Mouse (Mus musculus) forebrain, postnatal 0 days (tissue): ENCODE results near the gene Oaz2. TPM values are rescaled to one million over a fixed set of nuclear protein-coding genes. Genes with fewer than 3 reads are reported as not detected.
A peak's percentile ranks its signal among the peaks of the same experiment; 100 is the strongest.
"Not testable (repeated sequence)": the region's sequence is repeated elsewhere in the genome, so short reads cannot be mapped to it uniquely, and the experiment has no call there.

Source experiments
- ATAC-seq: fragments of 200-750 bp; cut with Nextera tagmentation; 2 replicates; pipeline ENCODE4 v1.8.0; 2017; ENCODE audit warnings: mild to moderate bottlenecking, moderate library complexity
- DNase-seq: peaks from one replicate; pipeline ENCODE4 v3.0.0-alpha.2; 2015
- H3K27ac ChIP-seq: fragments of 300-500 bp; sonication (generic); 2 replicates; pipeline ENCODE4 v1.5.1; 2014; ENCODE audit warnings: low read depth, mild to moderate bottlenecking, antibody characterized with exemption, low read length, moderate library complexity, mixed read lengths
- H3K27me3 ChIP-seq: fragments of 300-500 bp; sonication (generic); 2 replicates; pipeline ENCODE4 v1.6.1; 2014; ENCODE audit warnings: mild to moderate bottlenecking, low read length, mixed read lengths; ENCODE audit not compliant: insufficient read depth
- H3K36me3 ChIP-seq: fragments of 300-500 bp; sonication (generic); 2 replicates; pipeline ENCODE4 v1.6.1; 2014; ENCODE audit warnings: mild to moderate bottlenecking, moderate library complexity; ENCODE audit not compliant: insufficient read depth
- H3K4me1 ChIP-seq: fragments of 300-500 bp; sonication (generic); 2 replicates; pipeline ENCODE4 v1.6.1; 2014; ENCODE audit warnings: antibody characterized with exemption; ENCODE audit not compliant: insufficient read depth
- H3K4me2 ChIP-seq: fragments of 300-500 bp; sonication (generic); 2 replicates; pipeline ENCODE4 v1.6.1; 2014; ENCODE audit warnings: low read depth, mild to moderate bottlenecking, moderate library complexity
- H3K4me3 ChIP-seq: fragments of 300-500 bp; sonication (generic); 2 replicates; pipeline ENCODE4 v1.5.1; 2014; ENCODE audit warnings: low read depth, low read length, mixed read lengths
- H3K9ac ChIP-seq: fragments of 300-500 bp; sonication (generic); 2 replicates; pipeline ENCODE4 v1.6.1; 2014; ENCODE audit warnings: mild to moderate bottlenecking
- H3K9me3 ChIP-seq: fragments of 300-500 bp; sonication (generic); 2 replicates; pipeline ENCODE4 v1.6.1; 2016; ENCODE audit warnings: low read length
- CTCF ChIP-seq: sonication (generic); IDR thresholded peaks from 2 replicates; pipeline ENCODE4 v1.5.1; 2016; ENCODE audit warnings: antibody characterized with exemption, control low read depth, low read depth
- WGBS: fragments of 180-500 bp; shearing (Covaris S2); extraction: QIAGEN DNeasy Blood & Tissue Kit; methylation state at CpG from one replicate; pipeline ENCODE4 v1.1.7; 2014; 5-methylcytosine and 5-hydroxymethylcytosine counted together
- polyA plus RNA-seq: library from polyadenylated mRNA; unstranded; fragments of >200 nt; fragmentation: Nextera tagmentation; extraction: Ambion mirVana; gene quantifications from 2 replicates; pipeline ENCODE4 v1.2.1, GENCODE M21; 2015
- total RNA-seq: library from RNA; depleted of rRNA; stranded (reverse); fragments of >200 nt; gene quantifications from 2 replicates; pipeline ENCODE4 v1.2.3, GENCODE M21; 2014

Oaz2 gene
- total and polyA plus RNA-seq, 2 experiments from 2014 or later: 301 to 374 TPM

DNA sequence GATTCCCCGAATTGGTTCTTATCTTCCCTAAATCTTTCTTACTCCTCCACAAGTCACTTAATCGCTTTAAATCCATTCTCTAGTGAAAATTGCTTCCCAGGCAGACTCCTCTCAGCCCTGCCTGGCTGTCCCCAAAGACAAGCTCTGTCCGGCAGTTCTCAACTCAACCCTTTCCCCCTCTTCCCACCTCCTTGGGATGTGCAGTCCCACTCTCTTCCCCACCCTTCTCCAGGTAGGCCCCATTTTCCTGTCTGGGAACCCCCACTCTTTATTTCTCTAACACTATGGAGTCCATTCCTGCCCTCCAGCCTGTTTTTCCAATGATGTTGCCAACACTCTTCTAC is 9.3 kb downstream of the Oaz2 start:
- 7% methylated on average over 3 of the region's 3 CpGs for WGBS
- no peaks in the 10 kb centered on the region for H3K36me3 ChIP-seq
- peak overlapping the region; percentile 75; the same call in 1 of the 2 replicates for H3K27ac ChIP-seq
- H3K27me3 ChIP-seq: no peaks in the 10 kb centered on the region
- peak overlapping the region; percentile 67 for H3K4me3 ChIP-seq
- H3K9ac ChIP-seq: peak overlapping the region; percentile 80
- ATAC-seq (no peak), DNase-seq (no peak)
- H3K9me3 ChIP-seq: no peaks in the 10 kb centered on the region
- peak overlapping the region; percentile 88 for H3K4me2 ChIP-seq
- H3K4me1 ChIP-seq: peaks cover 31% of the 10 kb centered on the region
- TF ChIP-seq CTCF: no peak

DNA sequence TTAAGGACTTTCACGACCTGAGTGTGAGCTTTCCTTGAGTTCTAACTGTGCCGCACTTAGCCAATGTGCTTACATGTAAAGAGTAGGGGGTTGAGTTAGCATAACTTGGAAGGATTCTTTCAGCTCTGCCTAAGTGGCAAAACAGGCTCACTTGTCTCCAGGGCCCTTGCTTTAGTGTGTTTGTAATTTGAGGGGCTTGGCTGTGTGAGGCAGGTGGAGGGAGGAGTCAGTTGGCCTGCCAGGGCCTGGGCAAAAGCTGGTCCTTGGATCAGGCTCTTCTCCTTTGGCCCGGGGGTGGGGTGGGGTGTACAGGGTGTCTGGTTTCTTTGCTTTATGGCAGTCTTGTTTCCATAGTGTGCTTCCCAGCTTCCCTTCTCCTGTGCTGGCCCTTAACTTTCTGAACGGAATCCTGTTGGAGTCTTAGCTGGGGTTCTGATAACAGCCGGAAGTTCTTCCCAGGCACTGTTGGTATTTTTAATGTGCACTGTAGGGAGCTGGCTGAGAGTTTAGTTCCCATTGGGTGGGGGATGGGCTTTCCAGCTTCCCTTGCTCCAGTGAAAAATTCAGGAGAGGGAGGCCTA is 11.5 kb downstream of the Oaz2 start:
- ATAC-seq (no peak), DNase-seq (no peak)
- no peak for TF ChIP-seq CTCF
- Histone ChIP-seq H3K4me2 (peak overlapping the region; percentile 88), H3K27me3 (no peaks in the 10 kb centered on the region), H3K9me3 (no peaks in the 10 kb centered on the region), H3K9ac (0 out of 2 replicates have a peak overlapping the region, but pooled peaks have one; percentile 7), H3K36me3 (no peaks in the 10 kb centered on the region), H3K4me3 (peak overlapping the region; percentile 14), H3K4me1 (peaks cover 35% of the 10 kb centered on the region), H3K27ac (peak overlapping the region; percentile 41; the same call in 1 of the 2 replicates)
- 18% methylated on average over 5 of the region's 5 CpGs for WGBS

DNA sequence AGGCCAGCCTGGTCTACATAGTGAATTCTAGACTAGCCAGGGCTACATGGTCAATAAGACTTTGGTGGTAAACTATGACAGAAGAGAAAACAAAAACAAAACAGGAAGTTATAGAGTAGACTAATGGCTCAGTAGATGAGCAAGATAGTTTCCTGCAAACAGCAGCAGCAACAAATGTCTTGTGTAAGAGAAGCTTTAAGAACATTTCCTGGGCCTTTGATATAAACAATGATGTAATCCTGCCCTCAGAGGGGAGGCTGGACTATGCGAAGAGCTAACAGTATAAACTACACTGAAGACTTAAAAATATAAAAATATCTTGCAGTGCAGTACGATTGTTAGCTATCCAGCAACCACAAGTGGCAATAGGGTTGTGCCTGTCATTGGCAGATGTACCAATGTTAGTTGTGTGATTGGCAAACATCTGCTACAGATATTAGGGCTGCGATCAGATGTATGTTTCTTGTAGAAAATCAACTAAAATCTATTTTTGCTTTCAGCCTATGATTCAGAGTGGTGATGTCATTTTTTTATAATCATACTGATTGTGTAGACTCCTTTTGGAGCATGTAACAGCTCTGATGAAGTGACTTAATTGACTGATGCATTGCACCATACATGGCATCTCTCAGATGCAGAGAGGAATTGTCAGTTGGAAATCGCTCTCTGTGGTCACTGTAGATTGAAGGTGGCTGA is 13.3 kb downstream of the Oaz2 start:
- Histone ChIP-seq H3K4me1 (peaks cover 32% of the 10 kb centered on the region), H3K9ac (no peak overlapping the region; the same call in 1 of the 2 replicates), H3K27ac (no peak overlapping the region), H3K4me2 (no peak overlapping the region), H3K36me3 (no peaks in the 10 kb centered on the region), H3K9me3 (no peaks in the 10 kb centered on the region), H3K4me3 (no peak overlapping the region), H3K27me3 (no peaks in the 10 kb centered on the region)
- no peak for DNase-seq
- no peak for TF ChIP-seq CTCF
- ATAC-seq: no peak
- 84% methylated on average over 4 of the region's 4 CpGs for WGBS

DNA sequence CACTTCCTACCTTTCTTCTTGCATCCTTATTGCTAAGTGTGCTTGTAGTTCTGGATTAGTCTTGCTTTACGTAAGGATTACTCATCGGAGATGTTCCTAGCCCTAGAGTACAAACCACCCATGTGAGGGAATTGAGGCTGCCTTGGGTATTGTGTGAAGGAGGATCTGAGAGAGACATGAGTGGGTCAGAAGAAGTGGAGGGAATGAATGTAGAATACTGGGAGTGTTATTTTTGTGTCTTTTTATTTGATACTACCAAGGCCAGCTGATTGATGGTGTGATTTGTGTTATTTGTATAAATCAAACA is 13.8 kb downstream of the Oaz2 start:
- WGBS: 87% methylated on average over 2 of the region's 2 CpGs
- peaks cover 32% of the 10 kb centered on the region for H3K4me1 ChIP-seq
- no peak for DNase-seq

DNA sequence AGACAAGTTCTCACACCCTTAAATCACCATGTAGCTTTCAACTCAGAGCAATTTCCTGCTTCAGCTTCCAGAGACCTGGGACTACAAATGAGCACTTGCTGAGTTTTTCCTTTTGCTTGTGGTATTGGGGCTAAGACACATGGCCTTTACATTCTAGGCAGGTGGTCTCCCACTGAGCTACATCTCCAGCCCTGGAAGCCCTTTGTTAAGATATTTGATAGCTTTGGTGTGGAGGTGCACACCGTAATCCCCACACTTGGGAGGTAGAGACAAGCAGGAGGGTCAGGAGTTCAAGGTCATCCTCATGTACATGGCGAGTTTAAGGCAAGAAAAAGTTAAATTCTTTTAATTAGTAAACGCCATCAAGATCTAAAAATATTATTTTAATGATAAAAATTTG is 14.4 kb downstream of the Oaz2 start:
- Histone ChIP-seq H3K36me3 (peaks cover 2% of the 10 kb centered on the region; the same call in 1 of the 2 replicates), H3K9me3 (no peaks in the 10 kb centered on the region), H3K4me2 (no peak overlapping the region), H3K4me3 (no peak overlapping the region), H3K9ac (no peak overlapping the region), H3K27me3 (no peaks in the 10 kb centered on the region), H3K4me1 (peaks cover 31% of the 10 kb centered on the region), H3K27ac (no peak overlapping the region)
- no peak for TF ChIP-seq CTCF
- 92% methylated on average over 3 of the region's 3 CpGs for WGBS
- DNase-seq: no peak
- ATAC-seq: no peak

More for the DNA sequence above, 13.8 kb downstream of the Oaz2 start:
- Histone ChIP-seq H3K4me2 (no peak overlapping the region), H3K9me3 (no peaks in the 10 kb centered on the region), H3K4me3 (no peak overlapping the region), H3K27ac (no peak overlapping the region), H3K9ac (no peak overlapping the region), H3K36me3 (no peaks in the 10 kb centered on the region), H3K27me3 (no peaks in the 10 kb centered on the region)
- TF ChIP-seq CTCF: no peak
- ATAC-seq: no peak

DNA sequence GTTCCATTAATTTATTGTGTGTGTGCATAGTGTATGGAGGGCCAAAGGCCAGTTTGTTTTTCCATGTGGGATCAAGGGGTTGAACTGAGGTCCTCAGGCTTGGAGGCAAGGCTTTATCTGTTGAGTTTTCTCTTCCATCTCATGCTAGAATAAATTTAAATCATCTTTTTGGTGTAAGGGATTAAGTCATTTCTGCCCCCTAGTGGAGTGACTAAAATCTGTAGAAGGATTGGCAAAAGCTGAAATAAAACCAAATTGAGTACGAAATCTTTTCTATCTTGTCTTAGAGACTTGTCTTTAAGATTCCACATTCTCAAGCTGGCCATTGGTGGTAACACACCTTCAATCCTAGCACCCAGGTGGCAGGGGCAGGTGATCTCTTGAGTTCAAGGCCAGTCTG is 15.2 kb downstream of the Oaz2 start:
- H3K27ac ChIP-seq: no peak overlapping the region
- no peaks in the 10 kb centered on the region for H3K9me3 ChIP-seq
- TF ChIP-seq CTCF: peak; percentile 67
- H3K4me2 ChIP-seq: no peak overlapping the region
- H3K27me3 ChIP-seq: no peaks in the 10 kb centered on the region
- ATAC-seq: no peak
- H3K4me1 ChIP-seq: peaks cover 23% of the 10 kb centered on the region
- no peak overlapping the region for H3K4me3 ChIP-seq
- WGBS: 67% methylated on average over 1 of the region's 1 CpGs
- H3K9ac ChIP-seq: no peak overlapping the region
- peaks cover 10% of the 10 kb centered on the region; the same call in 1 of the 2 replicates for H3K36me3 ChIP-seq
- peak; percentile 57 for DNase-seq

DNA sequence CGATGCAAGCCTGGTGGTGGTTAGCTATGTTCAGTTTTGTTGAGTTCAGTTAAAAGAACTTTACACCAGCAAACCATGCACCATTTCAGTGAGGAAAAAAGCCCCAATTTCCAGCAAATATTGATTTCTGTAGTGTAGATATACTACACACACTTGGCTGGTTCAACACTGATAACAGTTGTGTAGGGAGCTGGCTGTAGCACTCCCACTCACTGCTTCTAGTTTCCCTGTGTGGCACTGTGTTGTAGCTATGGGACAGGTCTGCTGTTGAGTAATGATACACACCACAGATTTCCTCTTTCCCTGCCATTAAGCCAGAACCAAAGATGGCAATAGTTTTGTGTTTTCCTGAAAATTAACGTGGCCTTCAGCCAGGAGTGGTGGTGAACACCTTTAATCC is 16.9 kb downstream of the Oaz2 start:
- no peak for TF ChIP-seq CTCF
- ATAC-seq (no peak), DNase-seq (no peak)
- Histone ChIP-seq H3K27me3 (no peaks in the 10 kb centered on the region), H3K27ac (no peak overlapping the region), H3K4me2 (no peak overlapping the region), H3K36me3 (peaks cover 12% of the 10 kb centered on the region; the same call in 1 of the 2 replicates), H3K9ac (no peak overlapping the region), H3K9me3 (no peaks in the 10 kb centered on the region), H3K4me3 (no peak overlapping the region), H3K4me1 (peaks cover 7% of the 10 kb centered on the region; the same call in 1 of the 2 replicates)
- WGBS: 93% methylated on average over 2 of the region's 2 CpGs

DNA sequence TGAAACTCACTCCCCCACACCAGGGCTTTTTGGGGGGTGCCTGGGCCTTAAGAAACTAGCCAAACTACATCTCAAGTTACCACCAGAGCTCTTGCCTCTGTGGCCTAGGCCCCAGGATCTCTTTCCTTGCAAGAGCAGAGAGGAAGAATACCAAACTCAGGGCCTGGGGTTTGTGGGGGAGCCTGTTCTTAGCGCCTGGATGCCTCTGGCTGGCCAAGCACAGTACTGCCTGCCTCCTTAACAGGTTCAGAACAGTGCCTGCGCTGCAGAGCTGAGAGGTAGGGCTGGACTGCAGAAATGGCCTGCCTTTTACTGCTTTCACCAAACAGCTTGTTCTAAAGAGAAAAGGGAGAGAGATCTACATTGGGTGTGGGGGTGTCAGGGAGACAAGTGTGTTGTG is 22.1 kb downstream of the Oaz2 start:
- H3K27me3 ChIP-seq, ATAC-seq, H3K4me2 ChIP-seq, H3K27ac ChIP-seq, H3K4me3 ChIP-seq, DNase-seq, H3K9ac ChIP-seq, H3K9me3 ChIP-seq, H3K4me1 ChIP-seq: not testable (repeated sequence)
- 56% methylated on average over 2 of the region's 2 CpGs for WGBS
- H3K36me3 ChIP-seq: peaks cover 37% of the 10 kb centered on the region
